Mouse (Mus musculus): ENCODE data around the gene Mcu. TPM values are rescaled to one million over a fixed set of nuclear protein-coding genes. Genes with fewer than 3 reads are reported as not detected.

Mcu gene
- polyA plus RNA-seq, 1 experiment from 2014 or later: 53.4 TPM

- Histone ChIP-seq H3K4me1 (peaks cover 21% of the 10 kb centered on the region), H3K27ac (no peak overlapping the region), H3K36me3 (no peaks in the 10 kb centered on the region; the same call in 1 of the 2 replicates), H3K9ac (no peak overlapping the region), H3K4me3 (peak overlapping the region; percentile 21), H3K27me3 (no peaks in the 10 kb centered on the region), H3K9me3 (no peaks in the 10 kb centered on the region), H3K4me2 (peak overlapping the region; percentile 44)
- 46% methylated on average over 31 of the region's 31 CpGs for WGBS
- ATAC-seq (ENCODE audit: insufficient number of reproducible peaks, low FRiP score, low TSS enrichment, low read depth): no peak; the same call in 1 of the 2 replicates
Measured at GRCm38 (mm10) chr10:59503433-59504210, 112.9 kb downstream of the Mcu start.

GRCm38 (mm10) chr10:59502381-59502780 lies 114.1 kb downstream of the Mcu start:
- Histone ChIP-seq H3K9ac (no peak overlapping the region), H3K9me3 (no peaks in the 10 kb centered on the region), H3K4me3 (no peak overlapping the region), H3K4me2 (no peak overlapping the region), H3K27ac (no peak overlapping the region), H3K27me3 (no peaks in the 10 kb centered on the region), H3K36me3 (no peaks in the 10 kb centered on the region; the same call in 1 of the 2 replicates), H3K4me1 (peaks cover 21% of the 10 kb centered on the region)
- ATAC-seq (ENCODE audit: insufficient number of reproducible peaks, low FRiP score, low TSS enrichment, low read depth): no peak
- 81% methylated on average over 12 of the region's 12 CpGs for WGBS

- Histone ChIP-seq H3K4me2 (no peak overlapping the region), H3K4me1 (peaks cover 21% of the 10 kb centered on the region), H3K27me3 (no peaks in the 10 kb centered on the region), H3K36me3 (no peaks in the 10 kb centered on the region; the same call in 1 of the 2 replicates), H3K9me3 (no peaks in the 10 kb centered on the region), H3K27ac (no peak overlapping the region), H3K9ac (no peak overlapping the region), H3K4me3 (no peak overlapping the region)
- 84% methylated on average over 9 of the region's 9 CpGs for WGBS
- ATAC-seq (ENCODE audit: insufficient number of reproducible peaks, low FRiP score, low TSS enrichment, low read depth): no peak
Measured at GRCm38 (mm10) chr10:59501761-59502160, 114.7 kb downstream of the Mcu start.

- Histone ChIP-seq H3K4me2 (no peak overlapping the region), H3K9ac (no peak overlapping the region), H3K27me3 (no peaks in the 10 kb centered on the region), H3K36me3 (no peaks in the 10 kb centered on the region; the same call in 1 of the 2 replicates), H3K9me3 (no peaks in the 10 kb centered on the region), H3K4me1 (peaks cover 21% of the 10 kb centered on the region), H3K27ac (no peak overlapping the region), H3K4me3 (no peak overlapping the region)
- WGBS: 74% methylated on average over 3 of the region's 3 CpGs
- ATAC-seq (ENCODE audit: insufficient number of reproducible peaks, low FRiP score, low TSS enrichment, low read depth): no peak
Measured at GRCm38 (mm10) chr10:59500225-59500624, 116.3 kb downstream of the Mcu start.

GRCm38 (mm10) chr10:59497019-59497418 lies 119.5 kb downstream of the Mcu start:
- Histone ChIP-seq H3K27me3 (no peaks in the 10 kb centered on the region), H3K36me3 (no peaks in the 10 kb centered on the region; the same call in 1 of the 2 replicates), H3K27ac (no peak overlapping the region), H3K9me3 (no peaks in the 10 kb centered on the region), H3K4me3 (no peak overlapping the region), H3K4me1 (peaks cover 12% of the 10 kb centered on the region; the same call in 1 of the 2 replicates), H3K9ac (no peak overlapping the region), H3K4me2 (no peak overlapping the region)
- no peak for ATAC-seq (ENCODE audit: insufficient number of reproducible peaks, low FRiP score, low TSS enrichment, low read depth)
- 89% methylated on average over 11 of the region's 11 CpGs for WGBS

GRCm38 (mm10) chr10:59494917-59495316 lies 121.6 kb downstream of the Mcu start:
- no peak overlapping the region for H3K4me2 ChIP-seq
- H3K27me3 ChIP-seq: no peaks in the 10 kb centered on the region
- peaks cover 5% of the 10 kb centered on the region; the same call in 1 of the 2 replicates for H3K4me1 ChIP-seq
- no peak overlapping the region for H3K27ac ChIP-seq
- ATAC-seq (ENCODE audit: insufficient number of reproducible peaks, low FRiP score, low TSS enrichment, low read depth): no peak
- no peak overlapping the region for H3K4me3 ChIP-seq
- 71% methylated on average over 8 of the region's 8 CpGs for WGBS
- H3K9ac ChIP-seq: no peak overlapping the region
- no peaks in the 10 kb centered on the region for H3K36me3 ChIP-seq
- no peaks in the 10 kb centered on the region; the same call in 1 of the 2 replicates for H3K9me3 ChIP-seq

- H3K36me3 ChIP-seq: no peaks in the 10 kb centered on the region
- WGBS: 48% methylated on average over 2 of the region's 2 CpGs
- no peak overlapping the region for H3K9ac ChIP-seq
- no peak overlapping the region for H3K4me2 ChIP-seq
- H3K27me3 ChIP-seq: no peaks in the 10 kb centered on the region
- no peak overlapping the region for H3K27ac ChIP-seq
- H3K4me3 ChIP-seq: no peak overlapping the region
- peaks cover 5% of the 10 kb centered on the region; the same call in 1 of the 2 replicates for H3K4me1 ChIP-seq
- no peaks in the 10 kb centered on the region; the same call in 1 of the 2 replicates for H3K9me3 ChIP-seq
- no peak for ATAC-seq (ENCODE audit: insufficient number of reproducible peaks, low FRiP score, low TSS enrichment, low read depth)
Measured at GRCm38 (mm10) chr10:59494044-59494443, 122.4 kb downstream of the Mcu start.

- Histone ChIP-seq H3K27ac (no peak overlapping the region), H3K9ac (no peak overlapping the region), H3K27me3 (no peaks in the 10 kb centered on the region), H3K4me3 (no peak overlapping the region), H3K9me3 (no peaks in the 10 kb centered on the region; the same call in 1 of the 2 replicates), H3K36me3 (peaks cover 5% of the 10 kb centered on the region), H3K4me1 (0 out of 2 replicates have a peak, but pooled peaks cover 3% of the 10 kb centered on the region), H3K4me2 (no peak overlapping the region)
- no peak for ATAC-seq (ENCODE audit: insufficient number of reproducible peaks, low FRiP score, low TSS enrichment, low read depth)
- WGBS: 83% methylated on average over 8 of the region's 8 CpGs
Measured at GRCm38 (mm10) chr10:59490920-59491319, 125.6 kb downstream of the Mcu start.

- H3K27me3 ChIP-seq: no peaks in the 10 kb centered on the region
- H3K9ac ChIP-seq: no peak overlapping the region
- no peak overlapping the region for H3K4me3 ChIP-seq
- peaks cover 5% of the 10 kb centered on the region for H3K36me3 ChIP-seq
- 85% methylated on average over 1 of the region's 1 CpGs for WGBS
- no peak overlapping the region for H3K4me2 ChIP-seq
- H3K9me3 ChIP-seq: no peaks in the 10 kb centered on the region; the same call in 1 of the 2 replicates
- no peak overlapping the region for H3K27ac ChIP-seq
- ATAC-seq (ENCODE audit: insufficient number of reproducible peaks, low FRiP score, low TSS enrichment, low read depth): no peak
- 0 out of 2 replicates have a peak, but pooled peaks cover 3% of the 10 kb centered on the region for H3K4me1 ChIP-seq
Measured at GRCm38 (mm10) chr10:59489411-59489810, 127.1 kb downstream of the Mcu start.

- ATAC-seq (ENCODE audit: insufficient number of reproducible peaks, low FRiP score, low TSS enrichment, low read depth): no peak
- no peaks in the 10 kb centered on the region for H3K27me3 ChIP-seq
- H3K4me2 ChIP-seq: no peak overlapping the region
- H3K36me3 ChIP-seq: peaks cover 5% of the 10 kb centered on the region
- WGBS: 93% methylated on average over 2 of the region's 2 CpGs
- no peaks in the 10 kb centered on the region; the same call in 1 of the 2 replicates for H3K9me3 ChIP-seq
- H3K27ac ChIP-seq: no peak overlapping the region
- no peak overlapping the region for H3K4me3 ChIP-seq
- H3K9ac ChIP-seq: no peak overlapping the region
- H3K4me1 ChIP-seq: no peaks in the 10 kb centered on the region; the same call in 1 of the 2 replicates
Measured at GRCm38 (mm10) chr10:59487351-59487750, 129.1 kb downstream of the Mcu start.

GRCm38 (mm10) chr10:59484318-59484717 lies 132.2 kb downstream of the Mcu start:
- 56% methylated on average over 6 of the region's 6 CpGs for WGBS
- no peak for ATAC-seq (ENCODE audit: insufficient number of reproducible peaks, low FRiP score, low TSS enrichment, low read depth)
- Histone ChIP-seq H3K9me3 (no peaks in the 10 kb centered on the region), H3K36me3 (peaks cover 5% of the 10 kb centered on the region), H3K9ac (no peak overlapping the region), H3K27me3 (no peaks in the 10 kb centered on the region), H3K27ac (no peak overlapping the region), H3K4me3 (no peak overlapping the region), H3K4me1 (no peaks in the 10 kb centered on the region; the same call in 1 of the 2 replicates), H3K4me2 (no peak overlapping the region)

GRCm38 (mm10) chr10:59481381-59481780 lies 135.1 kb downstream of the Mcu start:
- Histone ChIP-seq H3K4me2 (no peak overlapping the region), H3K36me3 (no peaks in the 10 kb centered on the region), H3K27me3 (no peaks in the 10 kb centered on the region), H3K4me3 (no peak overlapping the region), H3K27ac (no peak overlapping the region), H3K9me3 (no peaks in the 10 kb centered on the region), H3K4me1 (no peaks in the 10 kb centered on the region; the same call in 1 of the 2 replicates), H3K9ac (no peak overlapping the region)
- no peak for ATAC-seq (ENCODE audit: insufficient number of reproducible peaks, low FRiP score, low TSS enrichment, low read depth)
- 91% methylated on average over 5 of the region's 5 CpGs for WGBS
